Mouse (Mus musculus) CH12.LX (cell line): ENCODE data around the gene Mcrip1. TPM values are rescaled to one million over a fixed set of nuclear protein-coding genes. Genes with fewer than 3 reads are reported as not detected.

Source experiments
- DNase-seq: peaks from one replicate; pipeline ENCODE4 v3.0.0-alpha.2; 2013; ENCODE audit errors: extremely low read depth
- H3K27ac ChIP-seq: 2 replicates; pipeline ENCODE4 v1.5.1; 2012; ENCODE audit warnings: low read depth, mild to moderate bottlenecking, control low read depth, moderate library complexity; ENCODE audit not compliant: insufficient read depth
- H3K27me3 ChIP-seq: replicated peaks from 2 replicates; pipeline ENCODE3; 2012; ENCODE audit warnings: inconsistent platforms
- H3K36me3 ChIP-seq, 2 experiments: replicated peaks in 1 of 2; 2 replicates each; pipeline versions ENCODE3 to v1.6.1; 2012; ENCODE audit warnings: inconsistent platforms in 1 of 2, low read length in 1 of 2, mild to moderate bottlenecking in 1 of 2, mixed read lengths in 1 of 2, moderate library complexity in 1 of 2; ENCODE audit not compliant: control insufficient read depth in 1 of 2, insufficient read depth in 1 of 2
- H3K4me1 ChIP-seq, 2 experiments: 2 replicates each; pipeline ENCODE4 v1.6.1; 2012; ENCODE audit warnings: inconsistent platforms in 1 of 2, moderate library complexity in 1 of 2; ENCODE audit not compliant: insufficient read depth in 2 of 2, control insufficient read depth in 1 of 2
- H3K4me2 ChIP-seq: 2 replicates; pipeline ENCODE4 v1.6.1; 2012; ENCODE audit warnings: low read depth, mild to moderate bottlenecking, control low read depth; ENCODE audit not compliant: poor library complexity, insufficient read depth, severe bottlenecking
- H3K4me3 ChIP-seq, 3 experiments: fragments of 150-350 bp in 1 of 3; sonication (generic) in 1 of 3; replicated peaks in 1 of 3; 2 replicates each; pipeline versions ENCODE3 to v1.5.1; 2011 to 2012; ENCODE audit warnings: low read depth in 2 of 3, low read length in 2 of 3, mild to moderate bottlenecking in 2 of 3, moderate library complexity in 2 of 3, control low read depth in 1 of 3, improper control_type of control experiment in 1 of 3, inconsistent platforms in 1 of 3, mixed read lengths in 1 of 3; ENCODE audit not compliant: poor library complexity in 1 of 3
- H3K79me2 ChIP-seq: replicated peaks from 2 replicates; pipeline ENCODE4 v1.6.1; 2012; ENCODE audit warnings: mild to moderate bottlenecking, moderate library complexity; ENCODE audit not compliant: control insufficient read depth, poor library complexity, insufficient read depth, severe bottlenecking; ENCODE audit errors: extremely low read depth
- H3K9ac ChIP-seq: 2 replicates; pipeline ENCODE4 v1.6.1; 2012; ENCODE audit warnings: low read depth, mild to moderate bottlenecking, control low read depth, moderate library complexity; ENCODE audit not compliant: insufficient read depth
- H3K9me3 ChIP-seq: replicated peaks from 2 replicates; pipeline ENCODE3; 2012; ENCODE audit warnings: low read length, inconsistent platforms, mixed read lengths
- BHLHE40 ChIP-seq: IDR thresholded peaks from 2 replicates; pipeline ENCODE4 v1.6.1; 2011; ENCODE audit warnings: mild to moderate bottlenecking, low read depth, low read length, improper control_type of control experiment
- CHD2 ChIP-seq: IDR thresholded peaks from 2 replicates; pipeline ENCODE4 v1.6.1; 2011; ENCODE audit warnings: low read length, improper control_type of control experiment
- CTCF ChIP-seq, 2 experiments: IDR thresholded peaks in 1 of 2; conservative IDR thresholded peaks in 1 of 2; 2 replicates each; pipeline ENCODE4 v1.5.1; 2011 to 2012; ENCODE audit warnings: low read depth in 2 of 2, low read length in 2 of 2, improper control_type of control experiment in 1 of 2, inconsistent platforms in 1 of 2, mild to moderate bottlenecking in 1 of 2, moderate library complexity in 1 of 2
- E2F4 ChIP-seq: IDR thresholded peaks from 2 replicates; pipeline ENCODE4 v1.6.1; 2011; ENCODE audit warnings: low read depth, low read length, improper control_type of control experiment; ENCODE audit not compliant: insufficient replicate concordance
- JUN ChIP-seq: IDR thresholded peaks from 2 replicates; pipeline ENCODE4 v1.6.1; 2011; ENCODE audit warnings: low read depth, mild to moderate bottlenecking, low read length, improper control_type of control experiment, moderate library complexity; ENCODE audit not compliant: insufficient read depth
- JUND ChIP-seq: conservative IDR thresholded peaks from 2 replicates; pipeline ENCODE4 v1.6.1; 2011; ENCODE audit warnings: low read depth, low read length, improper control_type of control experiment
- MAFK ChIP-seq: IDR thresholded peaks from 2 replicates; pipeline ENCODE4 v1.6.1; 2011; ENCODE audit warnings: low read length, improper control_type of control experiment; ENCODE audit not compliant: insufficient replicate concordance
- MAZ ChIP-seq: IDR thresholded peaks from 2 replicates; pipeline ENCODE4 v1.6.1; 2012; ENCODE audit warnings: low read depth, mild to moderate bottlenecking, inconsistent platforms, low read length, improper control_type of control experiment, moderate library complexity
- MEF2A ChIP-seq: IDR thresholded peaks from 2 replicates; pipeline ENCODE4 v1.6.1; 2014; ENCODE audit warnings: low read depth, mild to moderate bottlenecking, inconsistent platforms, low read length, improper control_type of control experiment, borderline replicate concordance
- PAX5 ChIP-seq: IDR thresholded peaks from 2 replicates; pipeline ENCODE4 v1.6.1; 2012; ENCODE audit warnings: low read length, inconsistent platforms, mixed read lengths
- POLR2A ChIP-seq: IDR thresholded peaks from 2 replicates; pipeline ENCODE4 v1.6.1; 2011; ENCODE audit warnings: low read depth, mild to moderate bottlenecking, improper control_type of control experiment, low read length
- POLR2AphosphoS2 ChIP-seq: IDR thresholded peaks from 2 replicates; pipeline ENCODE4 v1.6.1; 2011; ENCODE audit warnings: low read depth, low read length, improper control_type of control experiment
- RAD21 ChIP-seq: IDR thresholded peaks from 2 replicates; pipeline ENCODE4 v1.6.1; 2011; ENCODE audit warnings: low read depth, mild to moderate bottlenecking, low read length, improper control_type of control experiment, moderate library complexity
- RCOR1 ChIP-seq: conservative IDR thresholded peaks from 2 replicates; pipeline ENCODE4 v1.6.1; 2012; ENCODE audit warnings: low read depth, mild to moderate bottlenecking, inconsistent platforms, low read length, improper control_type of control experiment
- SIN3A ChIP-seq: IDR thresholded peaks from 2 replicates; pipeline ENCODE4 v1.6.1; 2012; ENCODE audit warnings: low read length, improper control_type of control experiment, inconsistent platforms
- SMC3 ChIP-seq: IDR thresholded peaks from 2 replicates; pipeline ENCODE4 v1.6.1; 2011; ENCODE audit warnings: low read depth, low read length, improper control_type of control experiment
- TCF12 ChIP-seq: IDR thresholded peaks from 2 replicates; pipeline ENCODE4 v1.6.1; 2014; ENCODE audit warnings: low read depth, mild to moderate bottlenecking, inconsistent platforms, low read length, improper control_type of control experiment
- USF1 ChIP-seq: IDR thresholded peaks from 2 replicates; pipeline ENCODE4 v1.6.1; 2014; ENCODE audit warnings: low read depth, mild to moderate bottlenecking, inconsistent platforms, low read length, improper control_type of control experiment
- USF2 ChIP-seq: conservative IDR thresholded peaks from 2 replicates; pipeline ENCODE4 v1.6.1; 2011; ENCODE audit warnings: low read depth, low read length, improper control_type of control experiment
- ZC3H11A ChIP-seq: IDR thresholded peaks from 2 replicates; pipeline ENCODE4 v1.6.1; 2012; ENCODE audit warnings: low read depth, mild to moderate bottlenecking, inconsistent platforms, low read length, improper control_type of control experiment
- ZKSCAN1 ChIP-seq: IDR thresholded peaks from 2 replicates; pipeline ENCODE4 v1.6.1; 2012; ENCODE audit warnings: low read depth, inconsistent platforms, low read length, improper control_type of control experiment, borderline replicate concordance
- ZMIZ1 ChIP-seq: IDR thresholded peaks from 2 replicates; pipeline ENCODE4 v1.6.1; 2012; ENCODE audit warnings: low read depth, mild to moderate bottlenecking, inconsistent platforms, low read length, improper control_type of control experiment
- ZNF384 ChIP-seq: IDR thresholded peaks from 2 replicates; pipeline ENCODE4 v1.6.1; 2012; ENCODE audit warnings: low read depth, low read length, improper control_type of control experiment, inconsistent platforms
- dilution Hi-C: fragments of 300-500 bp; cut with MboI; formaldehyde crosslinking; loops from 2 replicates; pipeline ENCODE4 v1.14.3; 2020; ENCODE audit warnings: low sequenced_read_pairs; ENCODE audit not compliant: extremely low pct_unique_long_range_greater_than_20kb, extremely low pct_ligation_motif_present
- in situ Hi-C: fragments of 300-500 bp; cut with MboI; formaldehyde crosslinking; loops from 3 replicates; pipeline ENCODE4 v1.14.3; 2019; ENCODE audit warnings: low sequenced_read_pairs, low pct_ligation_motif_present, low pct_unique_long_range_greater_than_20kb, mixed read lengths
- polyA plus RNA-seq: library from polyadenylated mRNA; unstranded; fragments of >175 nt; gene quantifications from 2 replicates; pipeline ENCODE4 v1.2.1, GENCODE M21; 2012; ENCODE audit warnings: low read depth; ENCODE audit not compliant: insufficient read length
- total RNA-seq, 2 experiments: library from RNA; depleted of rRNA; stranded (reverse); fragments of 300-350 nt in 1 of 2; fragments of >200 nt in 1 of 2; gene quantifications; 2 replicates each; pipeline ENCODE4 v1.2.3; 2012 to 2014

Mcrip1 gene
- total and polyA plus RNA-seq, 3 experiments: 39.6 to 66.5 (median 46.2) TPM

- Histone ChIP-seq H3K79me2 (peaks cover 34% of the 10 kb centered on the region), H3K36me3 (peaks cover 32 to 46% of the 10 kb centered on the region in 2 experiments), H3K9ac (no peak overlapping the region), H3K9me3 (no peaks in the 10 kb centered on the region), H3K4me2 (no peak overlapping the region), H3K27ac (no peak overlapping the region), H3K27me3 (no peaks in the 10 kb centered on the region), H3K4me1 (peaks cover 11 to 62% of the 10 kb centered on the region in 2 experiments), H3K4me3 (no peak overlapping the region)
- dilution Hi-C loops: no loop called here
- TF ChIP-seq CHD2 (no peak), RAD21 (peak; percentile 28), PAX5 (no peak), CTCF (conservative IDR thresholded peaks at IDR 0.05 in 1 of 2, IDR thresholded peaks at IDR 0.05 in 1 of 2; ENCODE audit: low read depth in 2 of 2, low read length in 2 of 2) (peak; percentile 63 to 71), USF2 (no peak), POLR2AphosphoS2 (peak; percentile 39), JUN (no peak), SIN3A (no peak), ZMIZ1 (0 out of 2 replicates have a peak, but pooled peaks have one; percentile 6), SMC3 (peak; percentile 67), ZKSCAN1 (no peak), POLR2A (peak; percentile 19; the same call in 1 of the 2 replicates), MAFK (peak; percentile 85; the same call in 1 of the 2 replicates), MAZ (0 out of 2 replicates have a peak, but pooled peaks have one; percentile 24), RCOR1 (no peak), BHLHE40 (no peak), JUND (no peak)
- DNase-seq: peak; percentile 68
- in situ Hi-C loops: no loop called here
Observed at GRCm38 (mm10) chr11:120577211-120578023, 27.9 kb upstream of the Mcrip1 start.

GRCm38 (mm10) chr11:120576365-120576981 is 26.9 kb upstream of the Mcrip1 start:
- no peak overlapping the region for H3K4me2 ChIP-seq
- H3K4me1 ChIP-seq: peaks cover 11 to 61% of the 10 kb centered on the region in 2 experiments
- H3K9ac ChIP-seq: no peak overlapping the region
- H3K36me3 ChIP-seq: peaks cover 32 to 46% of the 10 kb centered on the region in 2 experiments
- dilution Hi-C loops (no loop called here), in situ Hi-C loops (no loop called here)
- no peak overlapping the region for H3K27ac ChIP-seq
- H3K79me2 ChIP-seq: peaks cover 43% of the 10 kb centered on the region
- DNase-seq: no peak
- no peak overlapping the region for H3K4me3 ChIP-seq
- no peaks in the 10 kb centered on the region for H3K27me3 ChIP-seq
- TF ChIP-seq ZC3H11A (no peak), USF1 (no peak), RAD21 (no peak), ZNF384 (no peak), CHD2 (0 out of 2 replicates have a peak, but pooled peaks have one; percentile 2), TCF12 (no peak), ZMIZ1 (no peak), E2F4 (no peak), POLR2A (peak; percentile 65), POLR2AphosphoS2 (peak; percentile 65; the same call in 1 of the 2 replicates), MEF2A (no peak), SIN3A (0 out of 2 replicates have a peak, but pooled peaks have one; percentile 0), CTCF (conservative IDR thresholded peaks at IDR 0.05 in 1 of 2, IDR thresholded peaks at IDR 0.05 in 1 of 2; ENCODE audit: low read depth in 2 of 2, low read length in 2 of 2) (no peak), PAX5 (no peak)
- TF ChIP-seq, all 38 proteins: peak for 4
- H3K9me3 ChIP-seq: no peaks in the 10 kb centered on the region
